Mouse (Mus musculus): Measurements from ENCODE around the gene Cmah.
A peak's percentile ranks its signal among the peaks of the same experiment; 100 is the strongest.

Cmah gene

GRCm38 (mm10) chr13:24485964-24486363, 158.8 kb downstream of the Cmah start:
- DNase-seq = no peak

GRCm38 (mm10) chr13:24486403-24486802, 159.2 kb downstream of the Cmah start:
- no peak for DNase-seq

GRCm38 (mm10) chr13:24487061-24487460, 159.9 kb downstream of the Cmah start:
- no peak for DNase-seq

GRCm38 (mm10) chr13:24487546-24487945, 160.3 kb downstream of the Cmah start:
- DNase-seq = no peak

GRCm38 (mm10) chr13:24488526-24489070, 161.4 kb downstream of the Cmah start:
- no peak for DNase-seq

- no peak for DNase-seq
Measured at GRCm38 (mm10) chr13:24489515-24489914, 162.3 kb downstream of the Cmah start.

GRCm38 (mm10) chr13:24490041-24490440, 162.8 kb downstream of the Cmah start:
- DNase-seq = no peak

- DNase-seq = no peak
Measured at GRCm38 (mm10) chr13:24491101-24491500, 163.9 kb downstream of the Cmah start.

GRCm38 (mm10) chr13:24493784-24494183, 166.6 kb downstream of the Cmah start:
- no peak for DNase-seq

GRCm38 (mm10) chr13:24496353-24496752, 169.1 kb downstream of the Cmah start:
- DNase-seq = no peak

- no peak for DNase-seq
Measured at GRCm38 (mm10) chr13:24497001-24497400, 169.8 kb downstream of the Cmah start.

GRCm38 (mm10) chr13:24498342-24498741, 171.1 kb downstream of the Cmah start:
- DNase-seq = no peak

- peak; percentile 39 for DNase-seq
Measured at GRCm38 (mm10) chr13:24499505-24499904, 172.3 kb downstream of the Cmah start.

GRCm38 (mm10) chr13:24501179-24501905, 174.1 kb downstream of the Cmah start:
- peak; percentile 33 for DNase-seq

GRCm38 (mm10) chr13:24501919-24502318, 174.7 kb downstream of the Cmah start:
- no peak for DNase-seq

- DNase-seq = no peak
Measured at GRCm38 (mm10) chr13:24505812-24506211, 178.6 kb downstream of the Cmah start.

- DNase-seq = no peak
Measured at GRCm38 (mm10) chr13:24507156-24507555, 180.0 kb downstream of the Cmah start.

GRCm38 (mm10) chr13:24508917-24509316, 181.7 kb downstream of the Cmah start:
- DNase-seq = no peak

- DNase-seq = no peak
Measured at GRCm38 (mm10) chr13:24511367-24511766, 184.2 kb downstream of the Cmah start.

GRCm38 (mm10) chr13:24511932-24512520, 184.8 kb downstream of the Cmah start:
- no peak for DNase-seq

GRCm38 (mm10) chr13:24513717-24514116, 186.5 kb downstream of the Cmah start:
- no peak for DNase-seq

GRCm38 (mm10) chr13:24515101-24515675, 188.0 kb downstream of the Cmah start:
- DNase-seq = no peak

- DNase-seq = no peak
Measured at GRCm38 (mm10) chr13:24517757-24518156, 190.6 kb downstream of the Cmah start.

GRCm38 (mm10) chr13:24518887-24519286, 191.7 kb downstream of the Cmah start:
- DNase-seq = peak; percentile 60

All from kidney, postnatal 10 days (tissue).